Mouse (Mus musculus) ES-E14 (cell line): ENCODE measurements at regions not wholly inside any gene's neighbourhood (a gene's known extent, or its start where the extent isn't known, plus 50 kb on each side); places are given as distances from the start of the nearest gene placed in this dataset.
A peak's percentile ranks its signal among the peaks of the same experiment; 100 is the strongest.

Experiments used
- DNase-seq: peaks from one replicate; pipeline ENCODE4 v3.0.0-alpha.2; 2013; ENCODE audit warnings: low read depth, low spot score
- H3K27ac ChIP-seq: 2 replicates; pipeline ENCODE4 v1.5.1; 2012; ENCODE audit warnings: low read depth, mild to moderate bottlenecking, low read length, moderate library complexity, mixed read lengths; ENCODE audit not compliant: poor library complexity, insufficient read depth, severe bottlenecking
- H3K36me3 ChIP-seq: 2 replicates; pipeline ENCODE4 v1.6.1; 2012; ENCODE audit warnings: mild to moderate bottlenecking, low read length, moderate library complexity, mixed read lengths; ENCODE audit not compliant: control insufficient read depth, poor library complexity, insufficient read depth, severe bottlenecking
- H3K4me1 ChIP-seq, 2 experiments: fragments of 150-350 bp in 1 of 2; sonication (generic) in 1 of 2; 2 replicates each; pipeline ENCODE4 v1.6.1; 2012; ENCODE audit warnings: low read length in 2 of 2, mild to moderate bottlenecking in 1 of 2, mixed read lengths in 1 of 2; ENCODE audit not compliant: control insufficient read depth in 2 of 2, insufficient read depth in 2 of 2, poor library complexity in 1 of 2
- H3K4me3 ChIP-seq, 2 experiments: fragments of 150-350 bp in 1 of 2; sonication (generic) in 1 of 2; 2 replicates each; pipeline ENCODE4 v1.5.1; 2012; ENCODE audit warnings: low read length in 2 of 2, low read depth in 1 of 2, mild to moderate bottlenecking in 1 of 2, mixed read lengths in 1 of 2; ENCODE audit not compliant: insufficient read depth in 1 of 2, poor library complexity in 1 of 2, severe bottlenecking in 1 of 2
- H3K9ac ChIP-seq: 2 replicates; pipeline ENCODE4 v1.6.1; 2012; ENCODE audit warnings: low read depth, mild to moderate bottlenecking, low read length, mixed read lengths; ENCODE audit not compliant: poor library complexity, insufficient read depth, severe bottlenecking
- H3K9me3 ChIP-seq: fragments of 150-350 bp; sonication (generic); 2 replicates; pipeline ENCODE4 v1.6.1; 2012; ENCODE audit warnings: low read depth, mild to moderate bottlenecking, low read length; ENCODE audit not compliant: control insufficient read depth, insufficient read depth
- CHD2 ChIP-seq: IDR thresholded peaks from 2 replicates; pipeline ENCODE4 v1.6.1; 2014; ENCODE audit warnings: mild to moderate bottlenecking, low read depth, low read length, inconsistent platforms
- HCFC1 ChIP-seq: IDR thresholded peaks from 2 replicates; pipeline ENCODE4 v1.6.1; 2012; ENCODE audit warnings: low read length, inconsistent platforms, borderline replicate concordance; ENCODE audit not compliant: insufficient read depth
- MAFK ChIP-seq: IDR thresholded peaks from 2 replicates; pipeline ENCODE4 v1.6.1; 2014; ENCODE audit warnings: mild to moderate bottlenecking, low read depth, low read length, inconsistent platforms; ENCODE audit not compliant: insufficient read depth
- ZC3H11A ChIP-seq: IDR thresholded peaks from 2 replicates; pipeline ENCODE4 v1.6.1; 2012; ENCODE audit warnings: low read depth, mild to moderate bottlenecking, inconsistent platforms, low read length, borderline replicate concordance
- ZNF384 ChIP-seq: IDR thresholded peaks from 2 replicates; pipeline ENCODE4 v1.6.1; 2012; ENCODE audit warnings: low read depth, low read length, inconsistent platforms
- in situ Hi-C, 2 experiments: fragments of 600-800 bp; cut with MboI; formaldehyde crosslinking; loops; one replicate each; pipeline ENCODE4 v1.15.1; 2025; ENCODE audit warnings: low sequenced_read_pairs in 2 of 2, inconsistent platforms in 1 of 2; ENCODE audit not compliant: unreplicated experiment in 2 of 2

GRCm38 (mm10) chr7:64048452-64049182 is 105.0 kb upstream of the Trpm1 start:
- Histone ChIP-seq H3K36me3 (no peaks in the 10 kb centered on the region), H3K9ac (peak overlapping the region; percentile 75), H3K9me3 (no peaks in the 10 kb centered on the region), H3K27ac (no peak overlapping the region), H3K4me3 (peak overlapping the region; percentile 53 to 57), H3K4me1 (peaks cover 0 to 9% of the 10 kb centered on the region in 2 experiments; a peak in 1 of 4 replicates)
- TF ChIP-seq MAFK (no peak), HCFC1 (no peak), CHD2 (no peak; the same call in 1 of the 2 replicates), ZC3H11A (no peak), ZNF384 (no peak)
- no peak for DNase-seq
- in situ Hi-C loops = no loop called here

- Histone ChIP-seq H3K4me3 (no peak overlapping the region), H3K9ac (no peak overlapping the region), H3K36me3 (no peaks in the 10 kb centered on the region), H3K27ac (no peak overlapping the region), H3K9me3 (no peaks in the 10 kb centered on the region), H3K4me1 (peaks cover 0 to 13% of the 10 kb centered on the region in 2 experiments; a peak in 1 of 4 replicates)
- no peak for TF ChIP-seq HCFC1
- no peak for TF ChIP-seq MAFK
- no peak for TF ChIP-seq CHD2
- no peak for TF ChIP-seq ZNF384
- no peak for TF ChIP-seq ZC3H11A
- in situ Hi-C loops = no loop called here
- no peak for DNase-seq
These were observed 105.8 kb upstream of the Trpm1 start for GRCm38 (mm10) chr7:64047831-64048230.

GRCm38 (mm10) chr7:64045292-64045691 is 106.6 kb upstream of the Klf13 start:
- Histone ChIP-seq H3K4me3 (no peak overlapping the region), H3K27ac (no peak overlapping the region), H3K4me1 (peaks cover 0 to 13% of the 10 kb centered on the region in 2 experiments; a peak in 1 of 4 replicates), H3K9ac (no peak overlapping the region), H3K36me3 (no peaks in the 10 kb centered on the region), H3K9me3 (no peaks in the 10 kb centered on the region)
- in situ Hi-C loops = no loop called here
- DNase-seq = no peak
- no peak for TF ChIP-seq ZC3H11A
- TF ChIP-seq HCFC1 = no peak
- TF ChIP-seq MAFK = no peak
- TF ChIP-seq ZNF384 = no peak
- no peak for TF ChIP-seq CHD2

DNA sequence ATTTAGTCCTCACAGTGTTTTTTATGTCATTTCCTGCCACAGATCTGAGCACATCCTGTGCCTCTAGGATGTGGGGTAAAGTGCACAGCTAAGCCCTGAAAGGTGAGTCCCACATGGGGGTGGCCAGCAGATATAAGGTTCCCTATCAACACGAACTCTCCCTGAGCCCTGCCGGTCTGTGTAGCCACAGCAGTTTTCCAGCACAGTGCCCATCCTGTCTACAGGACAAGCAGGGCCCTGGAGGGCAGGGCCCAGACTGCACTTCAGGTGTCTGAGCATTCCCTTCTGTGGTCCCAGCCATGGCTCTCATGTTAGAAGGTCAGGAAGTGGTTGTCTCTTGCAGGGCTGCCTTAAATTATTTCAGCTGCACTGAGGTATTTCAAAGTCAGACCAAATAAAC is 104.3 kb upstream of the Klf13 start:
- no peak overlapping the region for H3K27ac ChIP-seq
- no peak for DNase-seq
- in situ Hi-C loops = no loop called here
- no peaks in the 10 kb centered on the region for H3K36me3 ChIP-seq
- no peak overlapping the region for H3K4me3 ChIP-seq
- H3K9me3 ChIP-seq = no peaks in the 10 kb centered on the region
- no peak overlapping the region for H3K9ac ChIP-seq
- peaks cover 0 to 6% of the 10 kb centered on the region in 2 experiments; a peak in 1 of 4 replicates for H3K4me1 ChIP-seq
- TF ChIP-seq ZNF384 = no peak

- Histone ChIP-seq H3K4me1 (peaks cover 0 to 5% of the 10 kb centered on the region in 2 experiments; a peak in 1 of 4 replicates), H3K9ac (no peak overlapping the region), H3K27ac (no peak overlapping the region), H3K4me3 (no peak overlapping the region), H3K9me3 (no peaks in the 10 kb centered on the region), H3K36me3 (no peaks in the 10 kb centered on the region)
- TF ChIP-seq HCFC1 (no peak), CHD2 (no peak), MAFK (no peak), ZNF384 (no peak)
- in situ Hi-C loops = no loop called here
- no peak for DNase-seq
These were observed 102.6 kb upstream of the Klf13 start for GRCm38 (mm10) chr7:64041303-64041702.
